Mouse (Mus musculus) CH12.LX (cell line): ENCODE measurements around the gene Pds5a. TPM values are rescaled to one million over a fixed set of nuclear protein-coding genes. Genes with fewer than 3 reads are reported as not detected.

Experiments
- DNase-seq: peaks from one replicate; pipeline ENCODE4 v3.0.0-alpha.2; 2013; ENCODE audit errors: extremely low read depth
- H3K27ac ChIP-seq: 2 replicates; pipeline ENCODE4 v1.5.1; 2012; ENCODE audit warnings: low read depth, mild to moderate bottlenecking, control low read depth, moderate library complexity; ENCODE audit not compliant: insufficient read depth
- H3K27me3 ChIP-seq: replicated peaks from 2 replicates; pipeline ENCODE3; 2012; ENCODE audit warnings: inconsistent platforms
- H3K36me3 ChIP-seq, 2 experiments: replicated peaks in 1 of 2; 2 replicates each; pipeline versions ENCODE3 to v1.6.1; 2012; ENCODE audit warnings: inconsistent platforms in 1 of 2, low read length in 1 of 2, mild to moderate bottlenecking in 1 of 2, mixed read lengths in 1 of 2, moderate library complexity in 1 of 2; ENCODE audit not compliant: control insufficient read depth in 1 of 2, insufficient read depth in 1 of 2
- H3K4me1 ChIP-seq, 2 experiments: 2 replicates each; pipeline ENCODE4 v1.6.1; 2012; ENCODE audit warnings: inconsistent platforms in 1 of 2, moderate library complexity in 1 of 2; ENCODE audit not compliant: insufficient read depth in 2 of 2, control insufficient read depth in 1 of 2
- H3K4me2 ChIP-seq: 2 replicates; pipeline ENCODE4 v1.6.1; 2012; ENCODE audit warnings: low read depth, mild to moderate bottlenecking, control low read depth; ENCODE audit not compliant: poor library complexity, insufficient read depth, severe bottlenecking
- H3K4me3 ChIP-seq, 3 experiments: fragments of 150-350 bp in 1 of 3; sonication (generic) in 1 of 3; replicated peaks in 1 of 3; 2 replicates each; pipeline versions ENCODE3 to v1.5.1; 2011 to 2012; ENCODE audit warnings: low read depth in 2 of 3, low read length in 2 of 3, mild to moderate bottlenecking in 2 of 3, moderate library complexity in 2 of 3, control low read depth in 1 of 3, improper control_type of control experiment in 1 of 3, inconsistent platforms in 1 of 3, mixed read lengths in 1 of 3; ENCODE audit not compliant: poor library complexity in 1 of 3
- H3K79me2 ChIP-seq: replicated peaks from 2 replicates; pipeline ENCODE4 v1.6.1; 2012; ENCODE audit warnings: mild to moderate bottlenecking, moderate library complexity; ENCODE audit not compliant: control insufficient read depth, poor library complexity, insufficient read depth, severe bottlenecking; ENCODE audit errors: extremely low read depth
- H3K9ac ChIP-seq: 2 replicates; pipeline ENCODE4 v1.6.1; 2012; ENCODE audit warnings: low read depth, mild to moderate bottlenecking, control low read depth, moderate library complexity; ENCODE audit not compliant: insufficient read depth
- H3K9me3 ChIP-seq: replicated peaks from 2 replicates; pipeline ENCODE3; 2012; ENCODE audit warnings: low read length, inconsistent platforms, mixed read lengths
- CHD1 ChIP-seq: IDR thresholded peaks from 2 replicates; pipeline ENCODE4 v1.6.1; 2012; ENCODE audit warnings: low read depth, low read length, improper control_type of control experiment, inconsistent platforms
- ELF1 ChIP-seq: IDR thresholded peaks from 2 replicates; pipeline ENCODE4 v1.6.1; 2014; ENCODE audit warnings: low read depth, mild to moderate bottlenecking, inconsistent platforms, low read length, improper control_type of control experiment
- JUN ChIP-seq: IDR thresholded peaks from 2 replicates; pipeline ENCODE4 v1.6.1; 2011; ENCODE audit warnings: low read depth, mild to moderate bottlenecking, low read length, improper control_type of control experiment, moderate library complexity; ENCODE audit not compliant: insufficient read depth
- JUND ChIP-seq: conservative IDR thresholded peaks from 2 replicates; pipeline ENCODE4 v1.6.1; 2011; ENCODE audit warnings: low read depth, low read length, improper control_type of control experiment
- MAX ChIP-seq: IDR thresholded peaks from 2 replicates; pipeline ENCODE4 v1.6.1; 2011; ENCODE audit warnings: low read length, improper control_type of control experiment
- MEF2A ChIP-seq: IDR thresholded peaks from 2 replicates; pipeline ENCODE4 v1.6.1; 2014; ENCODE audit warnings: low read depth, mild to moderate bottlenecking, inconsistent platforms, low read length, improper control_type of control experiment, borderline replicate concordance
- MXI1 ChIP-seq: IDR thresholded peaks from 2 replicates; pipeline ENCODE4 v1.6.1; 2011; ENCODE audit warnings: mild to moderate bottlenecking, low read depth, low read length, improper control_type of control experiment
- MYC ChIP-seq: IDR thresholded peaks from 2 replicates; pipeline ENCODE4 v1.6.1; 2011; ENCODE audit warnings: low read depth, mild to moderate bottlenecking, improper control_type of control experiment, low read length
- NELFE ChIP-seq: IDR thresholded peaks from 2 replicates; pipeline ENCODE4 v1.6.1; 2011; ENCODE audit warnings: low read depth, low read length, improper control_type of control experiment
- NRF1 ChIP-seq: IDR thresholded peaks from 2 replicates; pipeline ENCODE4 v1.6.1; 2014; ENCODE audit warnings: low read depth, mild to moderate bottlenecking, inconsistent platforms, low read length, improper control_type of control experiment, moderate library complexity
- POLR2A ChIP-seq: IDR thresholded peaks from 2 replicates; pipeline ENCODE4 v1.6.1; 2011; ENCODE audit warnings: low read depth, mild to moderate bottlenecking, improper control_type of control experiment, low read length
- POLR2AphosphoS2 ChIP-seq: IDR thresholded peaks from 2 replicates; pipeline ENCODE4 v1.6.1; 2011; ENCODE audit warnings: low read depth, low read length, improper control_type of control experiment
- RAD21 ChIP-seq: IDR thresholded peaks from 2 replicates; pipeline ENCODE4 v1.6.1; 2011; ENCODE audit warnings: low read depth, mild to moderate bottlenecking, low read length, improper control_type of control experiment, moderate library complexity
- RCOR1 ChIP-seq: conservative IDR thresholded peaks from 2 replicates; pipeline ENCODE4 v1.6.1; 2012; ENCODE audit warnings: low read depth, mild to moderate bottlenecking, inconsistent platforms, low read length, improper control_type of control experiment
- TCF12 ChIP-seq: IDR thresholded peaks from 2 replicates; pipeline ENCODE4 v1.6.1; 2014; ENCODE audit warnings: low read depth, mild to moderate bottlenecking, inconsistent platforms, low read length, improper control_type of control experiment
- USF1 ChIP-seq: IDR thresholded peaks from 2 replicates; pipeline ENCODE4 v1.6.1; 2014; ENCODE audit warnings: low read depth, mild to moderate bottlenecking, inconsistent platforms, low read length, improper control_type of control experiment
- USF2 ChIP-seq: conservative IDR thresholded peaks from 2 replicates; pipeline ENCODE4 v1.6.1; 2011; ENCODE audit warnings: low read depth, low read length, improper control_type of control experiment
- dilution Hi-C: fragments of 300-500 bp; cut with MboI; formaldehyde crosslinking; loops from 2 replicates; pipeline ENCODE4 v1.14.3; 2020; ENCODE audit warnings: low sequenced_read_pairs; ENCODE audit not compliant: extremely low pct_unique_long_range_greater_than_20kb, extremely low pct_ligation_motif_present
- in situ Hi-C: fragments of 300-500 bp; cut with MboI; formaldehyde crosslinking; loops from 3 replicates; pipeline ENCODE4 v1.14.3; 2019; ENCODE audit warnings: low sequenced_read_pairs, low pct_ligation_motif_present, low pct_unique_long_range_greater_than_20kb, mixed read lengths
- polyA plus RNA-seq: library from polyadenylated mRNA; unstranded; fragments of >175 nt; gene quantifications from 2 replicates; pipeline ENCODE4 v1.2.1, GENCODE M21; 2012; ENCODE audit warnings: low read depth; ENCODE audit not compliant: insufficient read length
- total RNA-seq, 2 experiments: library from RNA; depleted of rRNA; stranded (reverse); fragments of 300-350 nt in 1 of 2; fragments of >200 nt in 1 of 2; gene quantifications; 2 replicates each; pipeline ENCODE4 v1.2.3; 2012 to 2014

Pds5a gene
- total and polyA plus RNA-seq, 3 experiments = 126 to 178 (median 140) TPM

DNA sequence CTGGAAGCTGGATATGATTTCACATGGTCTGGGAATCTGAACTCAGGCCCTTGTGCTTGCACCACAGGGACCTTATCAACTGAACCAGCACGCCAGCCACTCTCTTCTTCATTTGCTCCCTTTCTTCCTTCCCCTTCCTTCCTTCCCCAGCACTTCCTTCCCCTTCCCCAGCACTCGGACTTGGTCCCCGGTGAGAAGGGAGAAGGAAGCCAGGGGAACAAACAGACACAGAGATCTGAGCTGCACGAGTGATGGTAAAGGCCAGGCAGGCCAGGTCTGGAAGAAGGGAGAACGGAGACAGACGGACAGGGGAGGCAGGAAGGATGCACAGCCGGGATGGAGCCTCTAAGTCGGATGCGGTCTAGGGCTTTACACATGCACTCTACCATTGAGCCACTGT is 5.2 kb upstream of the Pds5a start:
- H3K79me2 ChIP-seq = no peaks in the 10 kb centered on the region; the same call in 1 of the 2 replicates
- dilution Hi-C loops = no loop called here
- H3K4me3 ChIP-seq = no peak overlapping the region
- H3K27ac ChIP-seq = no peak overlapping the region
- no peak for DNase-seq
- peaks cover 2 to 34% of the 10 kb centered on the region in 2 experiments for H3K4me1 ChIP-seq
- H3K9ac ChIP-seq = no peak overlapping the region
- H3K27me3 ChIP-seq = no peaks in the 10 kb centered on the region
- in situ Hi-C loops = loop anchor here (25.0 kb wide), 1 partner anchor 691 kb away; no protein-coding TSS in a partner anchor
- H3K4me2 ChIP-seq = no peak overlapping the region
- peaks cover 0 to 6% of the 10 kb centered on the region in 2 experiments for H3K36me3 ChIP-seq
- no peak for TF ChIP-seq POLR2AphosphoS2
- no peak for TF ChIP-seq JUND
- TF ChIP-seq MAX = no peak
- TF ChIP-seq USF2 = no peak
- TF ChIP-seq USF1 = no peak
- H3K9me3 ChIP-seq = no peaks in the 10 kb centered on the region

DNA sequence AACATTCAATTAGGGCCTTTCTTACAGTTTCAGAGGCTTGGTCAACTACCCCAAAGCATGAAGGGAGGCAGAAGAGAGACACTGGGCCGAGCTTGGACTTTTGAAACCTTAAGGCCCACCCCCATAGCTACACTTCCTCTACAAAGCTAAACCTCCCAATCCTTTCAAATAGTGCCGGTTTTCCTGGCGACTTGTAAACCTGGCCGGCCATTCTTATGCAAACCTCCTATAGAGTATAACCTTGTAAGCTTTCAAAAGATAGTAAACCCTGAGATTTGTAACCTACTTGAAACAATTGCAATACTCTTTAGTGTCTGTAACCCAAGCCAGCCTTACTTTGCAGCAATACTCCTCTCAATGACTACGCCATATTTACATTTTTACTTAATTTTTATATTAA is 2.0 kb upstream of the Pds5a start:
- dilution Hi-C loops = no loop called here
- Histone ChIP-seq H3K9me3 (no peaks in the 10 kb centered on the region), H3K27me3 (no peaks in the 10 kb centered on the region), H3K27ac (no peak overlapping the region)
- TF ChIP-seq USF1 (no peak), USF2 (no peak), ELF1 (no peak), MEF2A (no peak), RAD21 (no peak), NELFE (no peak), POLR2AphosphoS2 (no peak), TCF12 (no peak), RCOR1 (no peak), NRF1 (no peak), POLR2A (no peak), CHD1 (no peak), MXI1 (no peak), MYC (no peak), JUN (no peak)
- TF ChIP-seq, all 38 proteins: peak for 0
- H3K79me2 ChIP-seq = peaks cover 24% of the 10 kb centered on the region
- H3K4me2 ChIP-seq = no peak overlapping the region
- peaks cover 0 to 32% of the 10 kb centered on the region in 2 experiments; a peak in 3 of 4 replicates for H3K4me1 ChIP-seq
- H3K4me3 ChIP-seq = no peak overlapping the region
- DNase-seq = no peak
- in situ Hi-C loops = loop anchor here (25.0 kb wide), 1 partner anchor 688 kb away; no protein-coding TSS in a partner anchor
- peaks cover 0 to 14% of the 10 kb centered on the region in 2 experiments for H3K36me3 ChIP-seq
- no peak overlapping the region for H3K9ac ChIP-seq
